Mouse (Mus musculus) ES-E14 (cell line): Measurements from ENCODE around the gene Psmf1.

Experiments used
- HCFC1 ChIP-seq: IDR thresholded peaks from 2 replicates; pipeline ENCODE4 v1.6.1; 2012; ENCODE audit warnings: low read length, inconsistent platforms, borderline replicate concordance; ENCODE audit not compliant: insufficient read depth
- MAFK ChIP-seq: IDR thresholded peaks from 2 replicates; pipeline ENCODE4 v1.6.1; 2014; ENCODE audit warnings: mild to moderate bottlenecking, low read depth, low read length, inconsistent platforms; ENCODE audit not compliant: insufficient read depth
- ZC3H11A ChIP-seq: IDR thresholded peaks from 2 replicates; pipeline ENCODE4 v1.6.1; 2012; ENCODE audit warnings: low read depth, mild to moderate bottlenecking, inconsistent platforms, low read length, borderline replicate concordance

DNA sequence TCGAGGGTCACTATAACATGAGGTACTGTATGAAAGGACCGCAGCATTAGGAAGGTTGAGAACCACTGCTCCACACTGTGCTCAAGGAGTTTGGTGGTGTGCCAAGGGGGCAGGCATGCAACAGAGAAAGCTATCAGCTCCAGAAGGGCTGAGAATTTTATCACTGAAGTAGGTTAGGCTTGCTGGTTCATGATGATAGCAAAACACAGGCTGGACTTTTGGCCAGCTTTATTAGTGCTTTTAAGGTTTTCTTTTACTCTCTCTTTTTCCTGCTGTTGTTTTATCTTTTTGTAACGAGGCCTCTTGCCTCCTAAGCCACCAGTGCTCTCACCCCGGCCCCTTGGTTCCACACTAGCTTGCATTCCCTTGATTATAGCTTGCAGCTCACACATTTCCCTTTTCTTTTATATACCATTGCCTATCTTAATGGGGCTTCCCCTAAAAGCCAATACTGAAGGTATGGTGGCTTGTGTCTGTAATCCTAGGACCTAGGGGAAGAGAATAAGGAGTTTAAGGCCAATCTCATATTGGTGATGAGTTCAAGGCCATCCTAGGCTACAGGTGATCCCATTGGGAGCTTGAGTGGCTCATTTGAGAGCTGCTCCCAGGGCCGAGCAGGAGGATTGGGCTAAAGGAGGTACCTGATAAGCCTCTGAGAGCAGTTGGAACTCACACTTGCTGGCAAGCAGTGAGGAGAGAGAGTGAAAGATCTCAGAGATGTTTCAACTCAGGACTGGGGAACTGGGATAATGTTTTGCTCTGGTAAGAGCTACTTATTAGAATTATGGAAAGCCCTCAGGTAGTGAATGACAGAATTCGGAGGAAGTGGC, 921 bp downstream of the Psmf1 start:
- TF ChIP-seq HCFC1 (no peak), ZC3H11A (no peak), MAFK (no peak)
